Mouse (Mus musculus) embryonic facial prominence, embryonic 11.5 days (tissue): ENCODE measurements around the gene Mdh1. TPM values are rescaled to one million over a fixed set of nuclear protein-coding genes. Genes with fewer than 3 reads are reported as not detected.

Source experiments
- ATAC-seq: fragments of 200-750 bp; cut with Nextera tagmentation; replicated peaks from 2 replicates; pipeline ENCODE4 v1.8.0; 2017; ENCODE audit warnings: low read depth; ENCODE audit not compliant: insufficient number of reproducible peaks, low FRiP score, low TSS enrichment
- DNase-seq: peaks from one replicate; pipeline ENCODE4 v3.0.0-alpha.2; 2015; ENCODE audit warnings: low spot score
- H3K27ac ChIP-seq: fragments of 300-500 bp; sonication (generic); replicated peaks from 2 replicates; pipeline ENCODE4 v1.5.1; 2014; ENCODE audit warnings: mild to moderate bottlenecking, low read depth, low read length, control low read depth
- H3K27me3 ChIP-seq: fragments of 300-500 bp; sonication (generic); 2 replicates; pipeline ENCODE4 v1.6.1; 2014; ENCODE audit warnings: mild to moderate bottlenecking, low read length, moderate library complexity, mixed read lengths; ENCODE audit not compliant: control insufficient read depth, insufficient read depth
- H3K36me3 ChIP-seq: fragments of 300-500 bp; sonication (generic); replicated peaks from 2 replicates; pipeline ENCODE4 v1.6.1; 2014; ENCODE audit warnings: low read depth, mild to moderate bottlenecking, low read length, moderate library complexity, mixed read lengths; ENCODE audit not compliant: control insufficient read depth, insufficient read depth
- H3K4me1 ChIP-seq: fragments of 300-500 bp; sonication (generic); 2 replicates; pipeline ENCODE4 v1.6.1; 2014; ENCODE audit warnings: low read length, mixed read lengths; ENCODE audit not compliant: control insufficient read depth, insufficient read depth
- H3K4me2 ChIP-seq: fragments of 300-500 bp; sonication (generic); 2 replicates; pipeline ENCODE4 v1.6.1; 2014; ENCODE audit warnings: low read depth, mild to moderate bottlenecking, control low read depth, low read length, moderate library complexity
- H3K4me3 ChIP-seq: fragments of 300-500 bp; sonication (generic); 2 replicates; pipeline ENCODE4 v1.5.1; 2014; ENCODE audit warnings: low read depth, low read length, control low read depth
- H3K9ac ChIP-seq: fragments of 300-500 bp; sonication (generic); replicated peaks from 2 replicates; pipeline ENCODE4 v1.6.1; 2014; ENCODE audit warnings: mild to moderate bottlenecking, control low read depth, low read length
- H3K9me3 ChIP-seq: fragments of 300-500 bp; sonication (generic); replicated peaks from 2 replicates; pipeline ENCODE4 v1.6.1; 2016; ENCODE audit warnings: mild to moderate bottlenecking, low read length, inconsistent platforms, mixed read lengths; ENCODE audit not compliant: control insufficient read depth
- WGBS: fragments of 180-500 bp; shearing (Covaris S2); extraction: QIAGEN DNeasy Blood & Tissue Kit; methylation state at CpG from one replicate; pipeline ENCODE4 v1.1.7; 2014; 5-methylcytosine and 5-hydroxymethylcytosine counted together
- polyA plus RNA-seq: library from polyadenylated mRNA; unstranded; fragments of >200 nt; fragmentation: Nextera tagmentation; extraction: Ambion mirVana; gene quantifications from 2 replicates; pipeline ENCODE4 v1.2.1, GENCODE M21; 2014

Gene Mdh1
- polyA plus RNA-seq, 1 experiment from 2014 or later, result 456 TPM

DNA sequence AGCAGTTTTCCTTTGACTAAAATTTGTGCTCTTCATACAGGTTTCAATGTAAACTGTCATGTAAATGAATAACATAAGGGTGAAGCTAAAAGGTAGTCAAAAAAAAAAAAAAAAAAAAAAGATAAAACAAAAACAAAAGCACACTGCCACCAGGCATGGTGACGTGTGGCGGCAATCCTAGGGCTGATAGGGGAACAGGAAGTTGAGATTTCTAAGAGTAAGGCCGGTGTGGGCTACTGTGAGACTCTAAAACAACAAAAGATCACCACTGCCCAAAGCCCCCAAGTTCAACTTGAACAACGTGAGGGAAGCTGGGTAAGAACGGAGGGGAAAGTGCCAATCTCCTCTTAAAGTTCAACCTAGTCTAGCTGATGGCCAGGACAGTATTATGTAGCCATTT is 3.2 kb downstream of the Mdh1 start:
- Histone ChIP-seq H3K9ac (no peak overlapping the region), H3K4me3 (no peak overlapping the region), H3K9me3 (no peaks in the 10 kb centered on the region), H3K27me3 (no peaks in the 10 kb centered on the region), H3K4me2 (no peak overlapping the region), H3K4me1 (no peaks in the 10 kb centered on the region), H3K36me3 (peaks cover 3% of the 10 kb centered on the region), H3K27ac (no peak overlapping the region)
- ATAC-seq, result no peak
- DNase-seq, result no peak
- 74% methylated on average over 5 of the region's 5 CpGs for WGBS

DNA sequence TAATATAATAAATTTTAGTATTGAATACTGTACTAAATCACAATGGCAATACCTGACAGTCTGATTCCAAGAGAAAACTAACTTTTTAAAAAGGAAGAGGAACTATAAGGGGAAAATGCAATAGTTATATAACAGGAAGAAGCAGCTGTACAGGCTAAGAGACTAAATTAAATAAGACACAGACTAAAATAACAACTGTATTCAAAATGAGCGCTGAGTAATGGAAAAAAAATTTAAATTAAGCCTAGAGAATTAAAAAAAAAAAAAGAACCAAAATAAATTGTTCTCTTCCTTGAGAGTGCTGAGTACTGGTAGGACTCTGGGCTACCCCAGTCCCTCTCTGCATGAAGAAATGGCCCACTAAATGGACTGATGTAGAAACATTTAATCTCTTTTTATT is 4.4 kb downstream of the Mdh1 start:
- H3K36me3 ChIP-seq, result peaks cover 3% of the 10 kb centered on the region
- H3K4me3 ChIP-seq, result no peak overlapping the region
- no peak overlapping the region for H3K4me2 ChIP-seq
- WGBS, result 89% methylated on average over 1 of the region's 1 CpGs
- no peak overlapping the region for H3K27ac ChIP-seq
- H3K9me3 ChIP-seq, result no peaks in the 10 kb centered on the region
- no peaks in the 10 kb centered on the region for H3K27me3 ChIP-seq
- DNase-seq (no peak), ATAC-seq (no peak)
- H3K9ac ChIP-seq, result no peak overlapping the region
- H3K4me1 ChIP-seq, result no peaks in the 10 kb centered on the region

DNA sequence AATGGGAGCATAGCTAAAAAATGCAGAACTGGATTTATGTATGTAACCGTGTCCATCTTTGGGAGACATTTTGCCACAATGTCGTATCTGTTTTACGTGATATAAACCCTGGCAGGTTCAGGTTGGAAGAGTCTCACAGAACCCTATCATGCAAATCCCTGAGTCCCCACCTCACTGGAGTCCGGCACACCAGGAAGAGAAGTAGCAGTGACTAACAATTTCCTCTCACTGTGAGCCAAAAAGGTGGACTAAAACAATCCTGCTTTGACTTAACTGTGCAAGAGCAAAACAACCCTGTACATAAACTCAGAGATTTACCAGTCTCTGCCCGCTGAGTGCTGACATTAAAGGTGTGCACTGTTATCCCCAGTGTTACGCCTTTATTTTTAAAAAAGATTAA is 5.2 kb downstream of the Mdh1 start:
- WGBS, result 95% methylated on average over 6 of the region's 6 CpGs

DNA sequence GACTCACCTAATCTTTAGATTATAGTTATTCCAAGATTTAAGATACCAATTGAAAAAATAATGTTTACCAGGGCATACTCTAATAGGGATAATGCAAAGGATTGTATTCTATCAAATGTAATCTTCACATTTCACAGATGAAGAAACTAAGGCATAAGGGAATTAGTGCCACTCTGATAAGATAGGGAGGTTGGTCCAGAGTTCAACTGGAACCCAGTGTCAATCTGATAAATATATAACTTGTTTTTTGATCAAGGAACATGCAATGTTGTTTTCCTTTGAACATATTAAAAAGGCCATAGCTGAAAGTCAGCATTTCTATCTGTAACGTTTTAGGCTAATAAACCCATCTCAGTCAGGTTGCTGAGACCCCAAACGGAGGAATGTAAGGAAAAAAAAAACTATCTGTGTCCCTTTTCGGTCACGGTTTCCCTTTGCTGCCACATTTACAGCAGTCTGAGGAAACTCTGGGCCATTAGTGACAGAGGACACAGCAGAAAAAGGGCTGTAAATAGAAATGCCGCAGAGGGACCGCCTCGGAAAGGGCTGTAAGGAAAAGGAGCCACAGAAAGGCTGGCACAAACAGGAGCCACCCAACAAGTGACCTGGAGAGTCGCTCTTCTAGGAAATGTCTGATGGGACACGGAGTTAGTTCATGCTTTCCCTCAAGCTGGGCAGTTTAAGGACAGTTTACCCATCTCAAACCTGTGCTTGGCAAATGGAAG is 7.3 kb downstream of the Mdh1 start:
- no peak overlapping the region for H3K9ac ChIP-seq
- no peak overlapping the region for H3K27ac ChIP-seq
- 93% methylated on average over 9 of the region's 9 CpGs for WGBS
- no peaks in the 10 kb centered on the region for H3K27me3 ChIP-seq
- H3K4me3 ChIP-seq, result no peak overlapping the region
- no peaks in the 10 kb centered on the region for H3K4me1 ChIP-seq
- no peaks in the 10 kb centered on the region for H3K9me3 ChIP-seq
- no peak for ATAC-seq
- no peak for DNase-seq
- peaks cover 3% of the 10 kb centered on the region for H3K36me3 ChIP-seq
- H3K4me2 ChIP-seq, result no peak overlapping the region

More for the DNA sequence above, 5.2 kb downstream of the Mdh1 start:
- DNase-seq (no peak), ATAC-seq (no peak)
- no peak overlapping the region for H3K9ac ChIP-seq
- H3K27ac ChIP-seq, result no peak overlapping the region
- peaks cover 3% of the 10 kb centered on the region for H3K36me3 ChIP-seq
- no peak overlapping the region for H3K4me3 ChIP-seq
- H3K4me1 ChIP-seq, result no peaks in the 10 kb centered on the region
- H3K4me2 ChIP-seq, result no peak overlapping the region
- H3K9me3 ChIP-seq, result no peaks in the 10 kb centered on the region
- no peaks in the 10 kb centered on the region for H3K27me3 ChIP-seq

DNA sequence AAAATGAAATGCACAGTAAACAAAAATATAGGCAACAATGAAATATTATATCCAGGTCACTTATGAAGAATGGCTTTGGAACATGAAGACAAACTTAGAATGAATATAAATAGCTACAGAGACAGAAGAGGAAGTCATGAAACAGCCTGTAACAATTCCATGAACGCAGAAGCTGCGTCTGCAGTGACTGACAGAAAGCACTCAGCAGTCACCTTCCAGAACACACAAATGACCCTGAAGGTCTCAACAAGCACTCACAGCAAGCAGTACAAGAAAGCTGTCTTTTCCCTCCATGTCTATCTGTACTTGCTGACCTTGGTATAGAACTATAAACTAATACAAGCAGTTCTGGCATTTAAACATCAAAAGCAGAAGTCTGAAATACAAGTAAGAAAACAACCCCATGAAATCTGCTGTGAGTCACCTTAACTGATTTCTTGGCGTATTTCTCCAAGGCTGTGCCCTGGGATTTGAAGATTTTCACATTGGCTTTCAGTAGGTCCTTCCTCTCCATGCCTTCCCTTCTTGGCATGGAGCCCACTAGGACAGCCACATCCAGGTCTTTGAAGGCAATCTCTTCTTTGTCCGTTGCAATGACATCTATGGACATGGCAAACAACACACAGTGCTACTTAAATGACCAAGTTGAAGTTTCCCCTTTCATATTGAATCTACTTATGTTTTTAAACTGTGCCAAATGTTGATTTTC is 8.4 kb downstream of the Mdh1 start:
- no peak for DNase-seq
- WGBS, result 87% methylated on average over 4 of the region's 4 CpGs

DNA sequence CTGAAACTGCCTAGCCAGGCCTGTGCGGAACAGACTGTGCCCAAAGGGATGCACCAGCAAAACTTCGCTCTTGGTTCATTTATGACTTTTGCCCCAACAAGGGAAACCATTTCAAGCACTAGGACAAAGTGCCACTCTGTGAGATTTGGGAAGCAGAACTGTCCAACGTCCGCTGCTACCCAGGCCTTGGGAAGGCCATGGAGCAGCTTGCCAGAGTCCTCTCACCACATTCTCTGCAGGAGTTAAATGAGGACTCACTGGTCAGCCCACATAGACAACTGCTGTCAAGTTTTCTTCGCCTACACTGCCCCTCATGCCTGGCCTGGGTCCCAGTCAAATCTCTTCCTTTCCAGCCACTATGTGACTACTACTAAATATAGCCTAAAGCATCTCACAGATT is 10.8 kb downstream of the Mdh1 start:
- Histone ChIP-seq H3K4me1 (no peaks in the 10 kb centered on the region), H3K4me3 (no peak overlapping the region), H3K9ac (no peak overlapping the region), H3K36me3 (peaks cover 4% of the 10 kb centered on the region), H3K27me3 (no peaks in the 10 kb centered on the region), H3K27ac (no peak overlapping the region), H3K4me2 (no peak overlapping the region), H3K9me3 (no peaks in the 10 kb centered on the region)
- WGBS, result 91% methylated on average over 5 of the region's 5 CpGs
- DNase-seq, result no peak
- no peak for ATAC-seq

More for the DNA sequence above, 8.4 kb downstream of the Mdh1 start:
- H3K9ac ChIP-seq, result no peak overlapping the region
- no peak overlapping the region for H3K27ac ChIP-seq
- ATAC-seq, result no peak
- no peaks in the 10 kb centered on the region for H3K27me3 ChIP-seq
- H3K9me3 ChIP-seq, result no peaks in the 10 kb centered on the region
- H3K4me3 ChIP-seq, result no peak overlapping the region
- H3K4me1 ChIP-seq, result no peaks in the 10 kb centered on the region
- H3K4me2 ChIP-seq, result no peak overlapping the region
- H3K36me3 ChIP-seq, result peaks cover 6% of the 10 kb centered on the region

DNA sequence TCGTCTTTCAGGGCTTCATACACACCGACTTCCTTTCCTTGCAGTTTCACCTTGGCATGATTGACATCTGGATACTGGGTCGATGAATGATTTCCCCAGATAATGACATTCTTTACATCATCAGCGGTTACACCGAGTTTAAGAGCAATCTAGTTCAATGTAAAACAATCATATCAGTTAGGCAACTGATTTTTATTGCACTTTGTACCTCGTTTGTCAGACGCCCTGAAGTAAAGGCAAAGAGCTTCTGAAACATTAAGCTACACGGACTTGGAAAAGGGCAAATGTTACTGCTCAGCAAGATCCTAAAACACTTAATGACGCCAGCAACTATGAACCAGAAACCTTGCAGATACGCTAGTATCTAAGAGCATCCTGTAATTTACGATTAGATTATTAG is 12.4 kb downstream of the Mdh1 start:
- no peak for DNase-seq
- Histone ChIP-seq H3K36me3 (peaks cover 3% of the 10 kb centered on the region), H3K9ac (no peak overlapping the region), H3K27me3 (no peaks in the 10 kb centered on the region), H3K4me2 (no peak overlapping the region), H3K9me3 (no peaks in the 10 kb centered on the region), H3K27ac (no peak overlapping the region), H3K4me3 (no peak overlapping the region), H3K4me1 (no peaks in the 10 kb centered on the region)
- ATAC-seq, result no peak
- 88% methylated on average over 11 of the region's 11 CpGs for WGBS

DNA sequence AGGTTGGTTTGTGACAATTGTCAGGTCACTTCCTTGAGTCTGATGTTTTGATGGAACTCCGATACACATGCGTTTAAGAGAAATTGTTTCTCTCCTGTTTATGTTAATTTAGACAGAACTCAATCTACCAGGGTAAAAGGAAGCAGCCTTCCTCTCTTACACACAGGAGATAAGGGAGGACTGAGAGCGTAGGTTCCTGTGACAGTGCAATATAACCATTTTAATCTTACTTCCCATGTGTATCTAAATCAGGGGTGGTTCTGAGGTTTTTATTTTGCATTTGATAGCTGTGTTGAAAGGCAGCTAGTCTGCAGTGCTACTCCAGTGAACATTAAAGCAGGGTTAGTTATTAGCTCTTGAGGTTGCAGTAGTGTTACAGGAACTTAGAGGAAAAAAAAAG is 20.1 kb downstream of the Mdh1 start:
- H3K27me3 ChIP-seq, result no peaks in the 10 kb centered on the region
- ATAC-seq (no peak), DNase-seq (no peak)
- H3K27ac ChIP-seq, result no peak overlapping the region
- H3K4me1 ChIP-seq, result no peaks in the 10 kb centered on the region
- no peak overlapping the region for H3K9ac ChIP-seq
- H3K4me3 ChIP-seq, result no peak overlapping the region
- no peaks in the 10 kb centered on the region for H3K9me3 ChIP-seq
- no peak overlapping the region for H3K4me2 ChIP-seq
- WGBS, result 86% methylated on average over 3 of the region's 3 CpGs
- no peaks in the 10 kb centered on the region for H3K36me3 ChIP-seq
